Mouse (Mus musculus) Muller cell, postnatal 12 days (primary cell): ENCODE data around the gene Med9.

Source experiments
- DNase-seq: peaks from one replicate; pipeline ENCODE4 v3.0.0-alpha.2; 2015; ENCODE audit errors: inconsistent ontology term

Gene Med9

GRCm38 (mm10) chr11:60001231-60001980, 53.4 kb downstream of the Med9 start:
- DNase-seq = no peak

- DNase-seq = no peak
Observed at GRCm38 (mm10) chr11:60003811-60004210, 55.8 kb downstream of the Med9 start.

GRCm38 (mm10) chr11:60004716-60005115, 56.7 kb downstream of the Med9 start:
- DNase-seq = no peak

- no peak for DNase-seq
Observed at GRCm38 (mm10) chr11:60005866-60006265, 57.9 kb downstream of the Med9 start.

- no peak for DNase-seq
Observed at GRCm38 (mm10) chr11:60009451-60009850, 61.4 kb downstream of the Med9 start.

GRCm38 (mm10) chr11:60011516-60011915, 63.5 kb downstream of the Med9 start:
- DNase-seq = no peak
